Mouse (Mus musculus): ENCODE data around the gene Pde4b. TPM values are rescaled to one million over a fixed set of nuclear protein-coding genes. Genes with fewer than 3 reads are reported as not detected.

The Pde4b gene
- polyA plus RNA-seq, 1 experiment: 6.7 TPM

GRCm38 (mm10) chr4:102136366-102136849 is 49.1 kb downstream of the Pde4b start:
- no peaks in the 10 kb centered on the region for H3K36me3 ChIP-seq (ENCODE audit: control insufficient read depth, insufficient read depth)
- H3ac ChIP-seq (ENCODE audit: control insufficient read depth, insufficient read length): no peak overlapping the region
- no peaks in the 10 kb centered on the region for H3K27me3 ChIP-seq (ENCODE audit: control insufficient read depth, insufficient read depth, insufficient read length)
- H3K79me2 ChIP-seq (ENCODE audit: control insufficient read depth, insufficient read depth): no peaks in the 10 kb centered on the region
- no peak overlapping the region for H3K4me3 ChIP-seq
- no peak overlapping the region for H3K4me2 ChIP-seq (ENCODE audit: low read depth)
- TF ChIP-seq SRF (IDR thresholded peaks at IDR 0.05; ENCODE audit: control insufficient read depth, insufficient read length, low read depth) (no peak), POLR2AphosphoS2 (IDR thresholded peaks at IDR 0.05; ENCODE audit: insufficient read length, low read depth) (no peak), POLR2A (IDR thresholded peaks at IDR 0.05; ENCODE audit: insufficient read length, low read depth) (no peak), TCF12 (IDR thresholded peaks at IDR 0.05; ENCODE audit: insufficient read depth, poor library complexity, severe bottlenecking) (no peak), TCF3 (IDR thresholded peaks at IDR 0.05; ENCODE audit: insufficient read length, low read depth) (no peak), MYOD1 (IDR thresholded peaks at IDR 0.05; ENCODE audit: control insufficient read depth in 1 of 3, insufficient read length in 2 of 3, low read depth in 2 of 3) (no peak), MAX (IDR thresholded peaks at IDR 0.05; ENCODE audit: low read depth) (no peak), MYOG (IDR thresholded peaks at IDR 0.05; ENCODE audit: control insufficient read depth in 1 of 3, insufficient read depth in 1 of 3, insufficient read length in 2 of 3, low read depth in 2 of 3) (no peak), E2F4 (IDR thresholded peaks at IDR 0.05; ENCODE audit: insufficient read depth) (no peak), REST (IDR thresholded peaks at IDR 0.05; ENCODE audit: insufficient read depth, insufficient read length) (no peak), USF1 (IDR thresholded peaks at IDR 0.05; ENCODE audit: low read depth) (no peak), CEBPB (IDR thresholded peaks at IDR 0.05; ENCODE audit: insufficient read depth, poor library complexity, severe bottlenecking) (no peak)

GRCm38 (mm10) chr4:102138346-102138745 is 51.0 kb downstream of the Pde4b start:
- Histone ChIP-seq H3K4me3 (no peak overlapping the region), H3K79me2 (ENCODE audit: control insufficient read depth, insufficient read depth) (no peaks in the 10 kb centered on the region), H3K27me3 (ENCODE audit: control insufficient read depth, insufficient read depth, insufficient read length) (no peaks in the 10 kb centered on the region), H3K4me2 (ENCODE audit: low read depth) (no peak overlapping the region), H3K36me3 (ENCODE audit: control insufficient read depth, insufficient read depth) (no peaks in the 10 kb centered on the region), H3ac (ENCODE audit: control insufficient read depth, insufficient read length) (no peak overlapping the region)
- TF ChIP-seq USF1 (IDR thresholded peaks at IDR 0.05; ENCODE audit: low read depth) (no peak), POLR2AphosphoS2 (IDR thresholded peaks at IDR 0.05; ENCODE audit: insufficient read length, low read depth) (no peak), CEBPB (IDR thresholded peaks at IDR 0.05; ENCODE audit: insufficient read depth, poor library complexity, severe bottlenecking) (no peak), E2F4 (IDR thresholded peaks at IDR 0.05; ENCODE audit: insufficient read depth) (no peak), MAX (IDR thresholded peaks at IDR 0.05; ENCODE audit: low read depth) (no peak), MYOG (IDR thresholded peaks at IDR 0.05; ENCODE audit: control insufficient read depth in 1 of 3, insufficient read depth in 1 of 3, insufficient read length in 2 of 3, low read depth in 2 of 3) (no peak), REST (IDR thresholded peaks at IDR 0.05; ENCODE audit: insufficient read depth, insufficient read length) (no peak), POLR2A (IDR thresholded peaks at IDR 0.05; ENCODE audit: insufficient read length, low read depth) (no peak), SRF (IDR thresholded peaks at IDR 0.05; ENCODE audit: control insufficient read depth, insufficient read length, low read depth) (no peak), TCF12 (IDR thresholded peaks at IDR 0.05; ENCODE audit: insufficient read depth, poor library complexity, severe bottlenecking) (no peak), TCF3 (IDR thresholded peaks at IDR 0.05; ENCODE audit: insufficient read length, low read depth) (no peak), MYOD1 (IDR thresholded peaks at IDR 0.05; ENCODE audit: control insufficient read depth in 1 of 3, insufficient read length in 2 of 3, low read depth in 2 of 3) (no peak)

GRCm38 (mm10) chr4:102141241-102141640 is 53.9 kb downstream of the Pde4b start:
- H3K27me3 ChIP-seq (ENCODE audit: control insufficient read depth, insufficient read depth, insufficient read length): no peaks in the 10 kb centered on the region

DNA sequence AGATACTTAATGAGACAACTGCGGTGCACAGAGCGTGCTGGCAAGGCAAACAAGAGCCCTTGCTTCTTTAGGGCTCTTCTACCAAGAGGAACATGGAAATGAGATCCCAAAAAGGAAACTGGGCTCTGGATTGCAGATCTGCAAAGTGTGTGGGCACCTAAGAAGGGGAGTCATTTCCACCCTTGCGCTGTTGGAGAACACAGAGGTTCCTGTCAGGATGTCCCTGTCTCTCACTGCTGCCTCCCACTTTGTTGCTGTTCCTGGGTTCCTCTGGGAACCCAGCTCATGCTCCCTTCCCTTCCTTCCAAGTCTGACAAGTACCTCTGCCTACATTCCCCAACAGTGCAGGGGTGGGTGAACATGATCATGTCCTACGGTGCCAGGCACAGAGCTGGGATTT is 61.4 kb downstream of the Pde4b start:
- H3K4me3 ChIP-seq: no peak overlapping the region
- no peaks in the 10 kb centered on the region for H3K27me3 ChIP-seq (ENCODE audit: control insufficient read depth, insufficient read depth, insufficient read length)
- H3K4me2 ChIP-seq (ENCODE audit: low read depth): no peak overlapping the region
- no peak for TF ChIP-seq MYOG (IDR thresholded peaks at IDR 0.05; ENCODE audit: control insufficient read depth in 1 of 3, insufficient read depth in 1 of 3, insufficient read length in 2 of 3, low read depth in 2 of 3)
- TF ChIP-seq TCF3 (IDR thresholded peaks at IDR 0.05; ENCODE audit: insufficient read length, low read depth): no peak
- no peak for TF ChIP-seq SRF (IDR thresholded peaks at IDR 0.05; ENCODE audit: control insufficient read depth, insufficient read length, low read depth)
- TF ChIP-seq USF1 (IDR thresholded peaks at IDR 0.05; ENCODE audit: low read depth): no peak
- no peak for TF ChIP-seq E2F4 (IDR thresholded peaks at IDR 0.05; ENCODE audit: insufficient read depth)
- TF ChIP-seq REST (IDR thresholded peaks at IDR 0.05; ENCODE audit: insufficient read depth, insufficient read length): no peak
- no peak for TF ChIP-seq POLR2A (IDR thresholded peaks at IDR 0.05; ENCODE audit: insufficient read length, low read depth)
- TF ChIP-seq POLR2AphosphoS2 (IDR thresholded peaks at IDR 0.05; ENCODE audit: insufficient read length, low read depth): no peak
- TF ChIP-seq TCF12 (IDR thresholded peaks at IDR 0.05; ENCODE audit: insufficient read depth, poor library complexity, severe bottlenecking): no peak
- TF ChIP-seq MYOD1 (IDR thresholded peaks at IDR 0.05; ENCODE audit: control insufficient read depth in 1 of 3, insufficient read length in 2 of 3, low read depth in 2 of 3): no peak
- TF ChIP-seq CEBPB (IDR thresholded peaks at IDR 0.05; ENCODE audit: insufficient read depth, poor library complexity, severe bottlenecking): no peak
- no peak for TF ChIP-seq MAX (IDR thresholded peaks at IDR 0.05; ENCODE audit: low read depth)
- no peaks in the 10 kb centered on the region for H3K79me2 ChIP-seq (ENCODE audit: control insufficient read depth, insufficient read depth)
- H3K36me3 ChIP-seq (ENCODE audit: control insufficient read depth, insufficient read depth): no peaks in the 10 kb centered on the region
- no peak overlapping the region for H3ac ChIP-seq (ENCODE audit: control insufficient read depth, insufficient read length)

More at GRCm38 (mm10) chr4:102141241-102141640, 53.9 kb downstream of the Pde4b start:
- no peaks in the 10 kb centered on the region for H3K36me3 ChIP-seq (ENCODE audit: control insufficient read depth, insufficient read depth)
- no peaks in the 10 kb centered on the region for H3K79me2 ChIP-seq (ENCODE audit: control insufficient read depth, insufficient read depth)
- H3ac ChIP-seq (ENCODE audit: control insufficient read depth, insufficient read length): no peak overlapping the region
- no peak overlapping the region for H3K4me2 ChIP-seq (ENCODE audit: low read depth)
- no peak for TF ChIP-seq SRF (IDR thresholded peaks at IDR 0.05; ENCODE audit: control insufficient read depth, insufficient read length, low read depth)
- no peak for TF ChIP-seq MYOD1 (IDR thresholded peaks at IDR 0.05; ENCODE audit: control insufficient read depth in 1 of 3, insufficient read length in 2 of 3, low read depth in 2 of 3)
- TF ChIP-seq POLR2AphosphoS2 (IDR thresholded peaks at IDR 0.05; ENCODE audit: insufficient read length, low read depth): no peak
- TF ChIP-seq POLR2A (IDR thresholded peaks at IDR 0.05; ENCODE audit: insufficient read length, low read depth): no peak
- TF ChIP-seq CEBPB (IDR thresholded peaks at IDR 0.05; ENCODE audit: insufficient read depth, poor library complexity, severe bottlenecking): no peak
- TF ChIP-seq USF1 (IDR thresholded peaks at IDR 0.05; ENCODE audit: low read depth): no peak
- no peak overlapping the region for H3K4me3 ChIP-seq

All from myocyte (in vitro differentiated cells).